Mouse (Mus musculus): ENCODE results near the gene Tec.
A peak's percentile ranks its signal among the peaks of the same experiment; 100 is the strongest.

Gene Tec

GRCm38 (mm10) chr5:72888260-72888659 is 20.0 kb upstream of the Tec start:
- no peak for DNase-seq

- no peak for DNase-seq
Observed at GRCm38 (mm10) chr5:72886458-72887222, 18.4 kb upstream of the Tec start.

- DNase-seq = no peak
Observed at GRCm38 (mm10) chr5:72883706-72884105, 15.4 kb upstream of the Tec start.

GRCm38 (mm10) chr5:72882412-72882765 is 14.1 kb upstream of the Tec start:
- no peak for DNase-seq

- DNase-seq = no peak
Observed at GRCm38 (mm10) chr5:72881748-72882411, 13.6 kb upstream of the Tec start.

- DNase-seq = no peak
Observed at GRCm38 (mm10) chr5:72879736-72880135, 11.5 kb upstream of the Tec start.

GRCm38 (mm10) chr5:72871114-72871513 is 2.8 kb upstream of the Tec start:
- DNase-seq = no peak

- no peak for DNase-seq
Observed at GRCm38 (mm10) chr5:72869779-72870608, 1.7 kb upstream of the Tec start.

- no peak for DNase-seq
Observed at GRCm38 (mm10) chr5:72867036-72867672, 1.1 kb downstream of the Tec start.

- DNase-seq = no peak
Observed at GRCm38 (mm10) chr5:72866260-72866905, 1.9 kb downstream of the Tec start.

- no peak for DNase-seq
Observed at GRCm38 (mm10) chr5:72864654-72865178, 3.6 kb downstream of the Tec start.

- DNase-seq = no peak
Observed at GRCm38 (mm10) chr5:72863166-72863565, 5.1 kb downstream of the Tec start.

GRCm38 (mm10) chr5:72861726-72862385 is 6.4 kb downstream of the Tec start:
- DNase-seq = no peak

GRCm38 (mm10) chr5:72860899-72861298 is 7.4 kb downstream of the Tec start:
- no peak for DNase-seq

- DNase-seq = no peak
Observed at GRCm38 (mm10) chr5:72858306-72858705, 10.0 kb downstream of the Tec start.

- DNase-seq = no peak
Observed at GRCm38 (mm10) chr5:72857756-72858155, 10.5 kb downstream of the Tec start.

- DNase-seq = no peak
Observed at GRCm38 (mm10) chr5:72856255-72856878, 11.9 kb downstream of the Tec start.

- DNase-seq = peak; percentile 46
Observed at GRCm38 (mm10) chr5:72855685-72856124, 12.6 kb downstream of the Tec start.

GRCm38 (mm10) chr5:72854141-72854990 is 13.9 kb downstream of the Tec start:
- no peak for DNase-seq

- DNase-seq = no peak
Observed at GRCm38 (mm10) chr5:72853365-72853764, 14.9 kb downstream of the Tec start.

Measured in liver (tissue).